Mouse (Mus musculus): ENCODE data around the gene Klhl9.
"Not testable (repeated sequence)": the region's sequence is repeated elsewhere in the genome, so short reads cannot be mapped to it uniquely, and the experiment has no call there.

DNA sequence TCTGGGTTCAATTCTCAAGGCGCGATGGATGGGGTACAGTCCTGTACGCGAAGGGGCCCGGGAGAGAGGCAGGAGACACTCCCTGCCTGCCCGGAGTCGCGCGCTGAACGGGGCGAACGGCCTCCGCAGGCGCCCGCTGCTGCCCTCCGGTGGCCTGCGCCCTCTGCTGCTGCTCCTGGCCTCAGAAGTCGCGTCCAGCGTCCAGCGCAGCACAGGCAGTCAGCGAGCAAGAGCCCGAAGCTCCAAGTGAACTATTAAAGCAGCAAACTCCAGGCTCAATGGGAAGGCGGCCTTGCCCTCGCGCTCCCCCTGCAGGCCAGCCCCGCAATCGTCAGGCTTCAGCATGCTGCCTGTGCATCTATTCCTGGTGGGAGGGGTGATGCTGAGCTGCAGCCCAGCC, 38.2 kb upstream of the Klhl9 start:
- TF ChIP-seq CTCF (IDR thresholded peaks at IDR 0.05; ENCODE audit: low read depth): peak; percentile 69
- TF ChIP-seq EP300 (IDR thresholded peaks at IDR 0.05; ENCODE audit: low read depth): not testable (repeated sequence)

All from liver, postnatal 0 days (tissue).